ENCODE assay signal across 10 mouse cellular contexts in the genomic region with DNA sequence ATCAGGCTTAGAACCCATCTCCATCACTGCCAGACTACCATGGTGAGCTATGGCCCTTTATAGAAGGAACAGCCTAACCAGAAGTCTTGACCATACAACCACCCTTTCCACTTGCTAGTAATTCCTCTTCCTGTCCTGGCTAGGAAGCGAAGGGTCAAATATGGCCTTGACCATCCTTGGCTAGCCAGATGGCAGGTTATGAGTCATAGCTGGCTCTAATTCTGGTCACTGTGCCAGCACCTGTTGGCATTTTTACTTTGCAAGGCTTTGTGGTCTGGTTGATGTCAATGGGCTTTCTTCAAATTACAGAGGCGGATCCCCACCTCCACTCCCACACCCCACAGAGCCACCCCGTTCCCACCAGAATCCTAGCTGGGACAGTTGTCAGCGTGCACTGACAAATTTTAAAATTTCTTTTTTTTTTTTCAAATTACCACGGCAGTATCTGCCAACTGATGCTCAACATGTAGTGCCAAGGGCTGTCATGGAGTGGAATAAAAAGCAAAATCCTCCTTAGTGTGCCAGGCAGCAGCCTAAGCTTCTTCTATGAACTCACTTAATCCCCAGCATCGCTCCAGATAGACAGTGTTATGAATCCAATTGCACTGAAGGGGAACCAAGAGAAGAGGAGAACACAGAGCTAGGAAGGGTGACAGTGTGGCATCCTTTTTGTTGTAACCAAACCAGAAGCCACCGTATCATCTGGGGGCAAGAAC.
DNase-seq lines count a peak whose midpoint lies in the region; ATAC-seq and TF ChIP-seq lines count a peak whose summit lies in the region.
"Had no signal": no experiment of that assay in that cellular context is flagged by ENCODE, and none has a peak within 500 bp of the region (broad histone marks: within the 10 kb centered on the region; RNA-seq: fewer than 3 reads in every experiment).

No protein-coding gene starts in this region.

- H3K4me3 ChIP-seq in layer of hippocampus, adult 2 months: no peak overlapping the region
- H3K4me3 ChIP-seq: liver, embryonic 13.5 days had no signal

- peak overlapping the region; percentile 68 for H3K27ac ChIP-seq in layer of hippocampus, adult 2 months
- H3K27ac ChIP-seq: kidney, postnatal 0 days; liver, embryonic 13.5 days had no signal

- no peak for ATAC-seq in megakaryocyte-erythroid progenitor cell, adult 5-6 weeks (replicated peaks; ENCODE audit: low FRiP score, low TSS enrichment, poor library complexity, severe bottlenecking)
- ATAC-seq: activated CD4-positive, CD25-positive, alpha-beta regulatory T cell, adult 4 months had no signal

- no peak for TF ChIP-seq CTCF in layer of hippocampus, adult 2 months (conservative IDR thresholded peaks at IDR 0.05)

- no peak for DNase-seq in layer of hippocampus, adult 2 months (ENCODE audit: low spot score in 2 of 2)
- DNase-seq in layer of hippocampus, postnatal 25 days (ENCODE audit: extremely low spot score in 1 of 2, low spot score in 1 of 2): no peak
- DNase-seq in Muller cell, postnatal 12 days (ENCODE audit: inconsistent ontology term): peak; percentile 81
- peak; percentile 97 for DNase-seq in brain, adult 2 months (ENCODE audit: low read depth, low spot score)
- peak; percentile 93 to 94 for DNase-seq in cerebellum, postnatal 25 days
- no peak for DNase-seq in lung, postnatal 14 days
- DNase-seq: liver, embryonic 13.5 days had no signal

Comparison
In these comparisons a context has a peak if more than half of its experiments do, and no peak if none do; other contexts are left out.
1. DNase-seq: peak in Muller cell, postnatal 12 days (single experiment), brain, adult 2 months (single experiment) and cerebellum, postnatal 25 days (2 of 2); none in layer of hippocampus, adult 2 months (0 of 2), layer of hippocampus, postnatal 25 days (0 of 2) and lung, postnatal 14 days (single experiment).